Mouse (Mus musculus) fat pad, adult 2 months (tissue): ENCODE data around the gene Tram2.

ENCODE experiments used
- DNase-seq: peaks from one replicate; pipeline ENCODE4 v3.0.0-alpha.2; 2011; ENCODE audit warnings: low read depth, low spot score; ENCODE audit errors: extremely low read depth

Gene Tram2

GRCm38 (mm10) chr1:21079217-21079773 is at the start of gene Tram2:
Tram2 (minus strand) TSS chr1:21079229.
- no peak for DNase-seq

GRCm38 (mm10) chr1:21124713-21125336 is 45.8 kb upstream of the Tram2 start:
- DNase-seq = no peak

- no peak for DNase-seq
These were observed 24.8 kb upstream of the Tram2 start for GRCm38 (mm10) chr1:21103784-21104183.

GRCm38 (mm10) chr1:21101221-21102006 is 22.4 kb upstream of the Tram2 start:
- no peak for DNase-seq

- DNase-seq = no peak
These were observed 21.7 kb upstream of the Tram2 start for GRCm38 (mm10) chr1:21100726-21101125.

- no peak for DNase-seq
These were observed 18.3 kb upstream of the Tram2 start for GRCm38 (mm10) chr1:21097001-21097989.

- no peak for DNase-seq
These were observed 15.7 kb upstream of the Tram2 start for GRCm38 (mm10) chr1:21094644-21095215.

- no peak for DNase-seq
These were observed 10.7 kb upstream of the Tram2 start for GRCm38 (mm10) chr1:21089661-21090117.

GRCm38 (mm10) chr1:21086291-21086690 is 7.3 kb upstream of the Tram2 start:
- no peak for DNase-seq

GRCm38 (mm10) chr1:21084661-21085060 is 5.6 kb upstream of the Tram2 start:
- peak; percentile 43 for DNase-seq

- no peak for DNase-seq
These were observed 1.3 kb upstream of the Tram2 start for GRCm38 (mm10) chr1:21080362-21080761.

GRCm38 (mm10) chr1:21078481-21079214 is 381 bp downstream of the Tram2 start:
- DNase-seq = no peak

GRCm38 (mm10) chr1:21077619-21078018 is 1.4 kb downstream of the Tram2 start:
- DNase-seq = no peak

- DNase-seq = no peak
These were observed 1.8 kb downstream of the Tram2 start for GRCm38 (mm10) chr1:21077191-21077590.

- no peak for DNase-seq
These were observed 3.0 kb downstream of the Tram2 start for GRCm38 (mm10) chr1:21075986-21076495.

- DNase-seq = no peak
These were observed 4.8 kb downstream of the Tram2 start for GRCm38 (mm10) chr1:21074231-21074630.

- DNase-seq = no peak
These were observed 6.1 kb downstream of the Tram2 start for GRCm38 (mm10) chr1:21072875-21073444.

GRCm38 (mm10) chr1:21070658-21071057 is 8.4 kb downstream of the Tram2 start:
- DNase-seq = no peak

- DNase-seq = no peak
These were observed 9.1 kb downstream of the Tram2 start for GRCm38 (mm10) chr1:21069830-21070522.
